Mouse (Mus musculus) limb, embryonic 14.5 days (tissue): ENCODE measurements at regions not wholly inside any gene's neighbourhood (a gene's known extent, or its start where the extent isn't known, plus 50 kb on each side); places are given as distances from the start of the nearest gene placed in this dataset.
A peak's percentile ranks its signal among the peaks of the same experiment; 100 is the strongest.

Source experiments
- ATAC-seq: fragments of 200-750 bp; cut with Nextera tagmentation; 2 replicates; pipeline ENCODE4 v1.8.0; 2017; ENCODE audit warnings: low read depth, moderate number of reproducible peaks, moderate TSS enrichment; ENCODE audit not compliant: low FRiP score
- DNase-seq: peaks from one replicate; pipeline ENCODE4 v3.0.0-alpha.2; 2015; ENCODE audit warnings: low spot score
- H3K27ac ChIP-seq: fragments of 300-500 bp; sonication (generic); replicated peaks from 2 replicates; pipeline ENCODE4 v1.5.1; 2014; ENCODE audit warnings: low read depth, mild to moderate bottlenecking, low read length, moderate library complexity, mixed read lengths
- H3K27me3 ChIP-seq: fragments of 300-500 bp; sonication (generic); 2 replicates; pipeline ENCODE4 v1.6.1; 2014; ENCODE audit warnings: low read length, mixed read lengths; ENCODE audit not compliant: control insufficient read depth, insufficient read depth
- H3K36me3 ChIP-seq: fragments of 300-500 bp; sonication (generic); 2 replicates; pipeline ENCODE4 v1.6.1; 2014; ENCODE audit warnings: mild to moderate bottlenecking, low read length, moderate library complexity, mixed read lengths; ENCODE audit not compliant: control insufficient read depth, insufficient read depth
- H3K4me1 ChIP-seq: fragments of 300-500 bp; sonication (generic); 2 replicates; pipeline ENCODE4 v1.6.1; 2014; ENCODE audit warnings: antibody characterized with exemption, low read length, mixed read lengths; ENCODE audit not compliant: control insufficient read depth, insufficient read depth
- H3K4me2 ChIP-seq: fragments of 300-500 bp; sonication (generic); replicated peaks from 2 replicates; pipeline ENCODE4 v1.6.1; 2014; ENCODE audit warnings: low read depth, mild to moderate bottlenecking, low read length, moderate library complexity; ENCODE audit not compliant: severe bottlenecking
- H3K4me3 ChIP-seq: fragments of 300-500 bp; sonication (generic); replicated peaks from 2 replicates; pipeline ENCODE4 v1.5.1; 2014; ENCODE audit warnings: low read length
- H3K9ac ChIP-seq: fragments of 300-500 bp; sonication (generic); 2 replicates; pipeline ENCODE4 v1.6.1; 2014; ENCODE audit warnings: mild to moderate bottlenecking, low read depth, low read length, moderate library complexity; ENCODE audit not compliant: severe bottlenecking
- H3K9me3 ChIP-seq: fragments of 300-500 bp; sonication (generic); 2 replicates; pipeline ENCODE4 v1.6.1; 2016; ENCODE audit warnings: low read length; ENCODE audit not compliant: control insufficient read depth
- POLR2A ChIP-seq: fragments of 200-500 bp; IDR thresholded peaks from 2 replicates; pipeline ENCODE4 v1.8.0; 2012; ENCODE audit warnings: inconsistent platforms, mild to moderate bottlenecking, moderate library complexity, borderline replicate concordance; ENCODE audit not compliant: insufficient read depth, insufficient read length; ENCODE audit errors: extremely low read depth
- WGBS: fragments of 180-500 bp; shearing (Covaris S2); extraction: QIAGEN DNeasy Blood & Tissue Kit; methylation state at CpG from one replicate; pipeline ENCODE4 v1.1.7; 2014; 5-methylcytosine and 5-hydroxymethylcytosine counted together

DNA sequence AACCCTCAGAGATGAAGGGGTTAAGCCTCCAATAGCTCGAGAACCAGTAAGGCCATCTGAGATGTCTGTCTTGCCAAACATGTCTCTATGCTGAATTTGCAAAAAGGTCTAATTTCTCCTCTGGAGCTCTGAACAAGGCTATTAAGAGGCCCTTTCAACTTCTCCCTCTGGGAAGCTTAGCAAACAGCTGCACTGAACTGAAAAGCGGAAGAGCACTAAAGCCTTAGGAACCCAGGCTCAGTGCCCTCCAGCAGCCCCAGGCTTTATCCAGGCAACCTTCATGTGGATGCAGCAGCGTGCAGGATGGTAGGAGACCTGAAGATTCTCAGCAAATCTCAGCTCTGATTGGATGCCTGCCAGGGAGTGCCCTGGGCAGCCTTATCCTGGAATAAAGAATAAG lies 850.1 kb downstream of the Tmem114 start:
- H3K27me3 ChIP-seq: no peaks in the 10 kb centered on the region
- H3K27ac ChIP-seq: peak overlapping the region; percentile 43; the same call in 1 of the 2 replicates
- TF ChIP-seq POLR2A: no peak
- peak; percentile 72 for ATAC-seq
- no peaks in the 10 kb centered on the region for H3K36me3 ChIP-seq
- H3K9ac ChIP-seq: no peak overlapping the region
- no peak overlapping the region for H3K4me2 ChIP-seq
- no peak overlapping the region for H3K4me3 ChIP-seq
- no peaks in the 10 kb centered on the region for H3K9me3 ChIP-seq
- 20% methylated on average over 3 of the region's 3 CpGs for WGBS
- H3K4me1 ChIP-seq: no peaks in the 10 kb centered on the region
- peak; percentile 71 for DNase-seq

DNA sequence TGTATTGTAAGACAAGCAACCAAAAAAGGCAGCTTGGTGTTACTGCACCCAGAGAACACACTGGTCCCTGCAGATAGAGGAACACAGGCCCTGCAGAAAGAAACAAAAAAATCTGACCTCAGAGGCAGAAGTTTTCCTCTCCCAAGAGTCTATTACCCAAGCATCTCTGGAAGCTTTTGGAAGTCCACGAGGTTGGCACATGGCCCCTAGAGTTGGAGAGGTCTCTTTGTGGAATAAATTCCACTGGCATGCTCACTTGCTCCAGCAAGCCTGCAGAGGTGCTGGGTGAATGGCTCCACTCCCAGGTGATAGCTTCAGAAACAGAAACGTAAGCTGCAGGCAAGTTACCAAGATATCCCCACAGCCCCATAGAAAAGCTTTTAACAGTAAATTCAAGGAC lies 864.1 kb downstream of the Tmem114 start:
- H3K9me3 ChIP-seq: no peaks in the 10 kb centered on the region
- no peak for DNase-seq
- no peak overlapping the region for H3K27ac ChIP-seq
- no peaks in the 10 kb centered on the region for H3K36me3 ChIP-seq
- H3K4me2 ChIP-seq: no peak overlapping the region
- no peak overlapping the region for H3K9ac ChIP-seq
- WGBS: 48% methylated on average over 2 of the region's 2 CpGs
- no peak for ATAC-seq
- H3K4me3 ChIP-seq: no peak overlapping the region
- H3K27me3 ChIP-seq: no peaks in the 10 kb centered on the region
- TF ChIP-seq POLR2A: no peak
- no peaks in the 10 kb centered on the region for H3K4me1 ChIP-seq

GRCm38 (mm10) chr16:7559177-7559576 lies 865.8 kb downstream of the Tmem114 start:
- WGBS: 89% methylated on average over 1 of the region's 1 CpGs
- DNase-seq: no peak
- Histone ChIP-seq H3K4me2 (no peak overlapping the region), H3K4me3 (no peak overlapping the region), H3K27ac (no peak overlapping the region), H3K9ac (no peak overlapping the region), H3K4me1 (no peaks in the 10 kb centered on the region), H3K36me3 (no peaks in the 10 kb centered on the region), H3K9me3 (no peaks in the 10 kb centered on the region), H3K27me3 (no peaks in the 10 kb centered on the region)
- TF ChIP-seq POLR2A: no peak
- ATAC-seq: no peak

DNA sequence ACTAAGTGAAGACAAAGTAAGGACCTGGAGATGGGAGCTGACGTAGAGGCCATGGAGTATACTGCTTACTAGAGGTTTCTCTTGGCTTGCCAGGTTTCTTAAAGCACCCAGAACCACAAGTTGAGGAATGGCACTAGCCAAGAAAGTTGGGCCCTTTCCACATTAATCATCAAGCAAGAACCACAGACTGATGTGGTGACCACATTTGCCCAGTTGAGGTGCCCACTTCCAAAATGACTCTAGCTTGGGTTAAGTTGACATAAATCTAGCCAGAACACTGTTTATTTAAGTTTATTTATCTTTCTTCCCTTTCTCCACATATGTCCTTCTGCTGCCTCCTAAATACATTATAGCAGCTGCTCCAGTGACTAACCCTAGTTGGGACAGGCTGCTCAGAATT lies 866.3 kb downstream of the Tmem114 start:
- no peak overlapping the region for H3K4me2 ChIP-seq
- H3K9ac ChIP-seq: no peak overlapping the region
- no peak for ATAC-seq
- 93% methylated on average over 1 of the region's 1 CpGs for WGBS
- no peaks in the 10 kb centered on the region for H3K9me3 ChIP-seq
- no peaks in the 10 kb centered on the region for H3K27me3 ChIP-seq
- no peak for DNase-seq
- H3K4me3 ChIP-seq: no peak overlapping the region
- no peak overlapping the region for H3K27ac ChIP-seq
- no peaks in the 10 kb centered on the region for H3K36me3 ChIP-seq
- no peak for TF ChIP-seq POLR2A
- no peaks in the 10 kb centered on the region for H3K4me1 ChIP-seq

- H3K27ac ChIP-seq: no peak overlapping the region
- H3K27me3 ChIP-seq: no peaks in the 10 kb centered on the region
- TF ChIP-seq POLR2A: no peak
- H3K4me1 ChIP-seq: no peaks in the 10 kb centered on the region
- no peaks in the 10 kb centered on the region for H3K9me3 ChIP-seq
- no peak overlapping the region for H3K4me2 ChIP-seq
- DNase-seq: no peak
- ATAC-seq: no peak
- no peak overlapping the region for H3K9ac ChIP-seq
- H3K4me3 ChIP-seq: no peak overlapping the region
- H3K36me3 ChIP-seq: no peaks in the 10 kb centered on the region
- 83% methylated on average over 9 of the region's 9 CpGs for WGBS
Measured at GRCm38 (mm10) chr16:7555911-7556310, 869.0 kb downstream of the Tmem114 start.

- H3K27ac ChIP-seq: no peak overlapping the region
- peak; percentile 34; the same call in 1 of the 2 replicates for ATAC-seq
- H3K4me3 ChIP-seq: no peak overlapping the region
- DNase-seq: peak; percentile 36
- H3K36me3 ChIP-seq: no peaks in the 10 kb centered on the region
- no peak for TF ChIP-seq POLR2A
- peaks cover 6% of the 10 kb centered on the region for H3K4me1 ChIP-seq
- no peaks in the 10 kb centered on the region for H3K9me3 ChIP-seq
- WGBS: 55% methylated on average over 1 of the region's 1 CpGs
- no peak overlapping the region for H3K4me2 ChIP-seq
- H3K27me3 ChIP-seq: no peaks in the 10 kb centered on the region
- no peak overlapping the region for H3K9ac ChIP-seq
Measured at GRCm38 (mm10) chr16:7549568-7549967, 875.4 kb downstream of the Tmem114 start.
